Mouse (Mus musculus): Measurements from ENCODE around the gene Trappc6b.

- TF ChIP-seq MYOG (IDR thresholded peaks at IDR 0.05; ENCODE audit: control insufficient read depth, extremely low read depth, insufficient read length) = no peak
- TF ChIP-seq CTCF (IDR thresholded peaks at IDR 0.05; ENCODE audit: control insufficient read depth, insufficient read depth, insufficient read length) = no peak
- no peak for TF ChIP-seq MYOD1 (IDR thresholded peaks at IDR 0.05; ENCODE audit: control insufficient read depth, insufficient read length, low read depth)
- no peak for TF ChIP-seq USF1 (IDR thresholded peaks at IDR 0.05; ENCODE audit: low read depth)
- no peak for TF ChIP-seq CEBPB (IDR thresholded peaks at IDR 0.05; ENCODE audit: low read depth)
- TF ChIP-seq MAX (IDR thresholded peaks at IDR 0.05) = no peak
- TF ChIP-seq FOSL1 (IDR thresholded peaks at IDR 0.05; ENCODE audit: insufficient read depth, low read length, poor library complexity, severe bottlenecking) = no peak
Measured at GRCm38 (mm10) chr12:59076996-59077395, 15.7 kb upstream of the Trappc6b start.

Measured in C2C12 (cell line).